Comparison of ENCODE assay signal across 17 mouse cellular contexts in genomic region chr13:102070740-102071139, GRCm38 (mm10).
DNase-seq lines count a peak whose midpoint lies in the region; ATAC-seq lines count a peak whose summit lies in the region.
"Had no signal": no experiment of that assay in that cellular context is flagged by ENCODE, and none has a peak within 500 bp of the region (broad histone marks: within the 10 kb centered on the region; RNA-seq: fewer than 3 reads in every experiment).

No protein-coding gene starts in this region.

- peaks cover 4% of the 10 kb centered on the region for H3K4me1 ChIP-seq in limb, embryonic 12.5 days (replicated peaks)
- peaks cover 7% of the 10 kb centered on the region for H3K4me1 ChIP-seq in limb, embryonic 10.5 days
- H3K4me1 ChIP-seq: forebrain, embryonic 15.5 days; midbrain, embryonic 12.5 days had no signal

- H3K4me3 ChIP-seq in limb, embryonic 12.5 days (replicated peaks), result no peak overlapping the region
- H3K4me3 ChIP-seq in limb, embryonic 10.5 days, result no peak overlapping the region
- H3K4me3 ChIP-seq: erythroblast, embryonic 14.5 days; forebrain, embryonic 15.5 days; liver, embryonic 15.5 days; midbrain, embryonic 12.5 days had no signal

- no peak for ATAC-seq in limb, embryonic 12.5 days (ENCODE audit: insufficient number of reproducible peaks, insufficient read depth, low FRiP score, low TSS enrichment, low read depth)
- peak; percentile 59 to 76 for ATAC-seq in hematopoietic stem cell, adult 5-6 weeks (replicated peaks in 1 of 2; ENCODE audit: insufficient read depth in 1 of 2, low FRiP score in 2 of 2, low TSS enrichment in 1 of 2, low read depth in 1 of 2, poor library complexity in 2 of 2, severe bottlenecking in 2 of 2)
- ATAC-seq: forebrain, embryonic 15.5 days had no signal

- H3K9ac ChIP-seq in limb, embryonic 12.5 days (replicated peaks), result no peak overlapping the region
- H3K9ac ChIP-seq: forebrain, embryonic 15.5 days; liver, embryonic 15.5 days; midbrain, embryonic 12.5 days had no signal

- 29% methylated on average over 3 of the region's 3 CpGs for WGBS in limb, embryonic 12.5 days
- WGBS in limb, embryonic 10.5 days, result 43% methylated on average over 3 of the region's 3 CpGs

- DNase-seq in limb, embryonic 10.5 days (ENCODE audit: low spot score), result no peak
- peak; percentile 17 for DNase-seq in adipocyte (ENCODE audit: low spot score)
- peak; percentile 19 for DNase-seq in thymus, postnatal 25 days
- no peak for DNase-seq in left cerebral cortex, postnatal 4 days
- no peak for DNase-seq in adrenal gland, postnatal 10 days
- DNase-seq: adrenal gland, postnatal 36 days; cerebellum, postnatal 36 days; heart, postnatal 36 days; layer of hippocampus, adult 9-11 months; lung, postnatal 14 days had no signal

- H3K36me3 ChIP-seq in limb, embryonic 12.5 days, result no peaks in the 10 kb centered on the region
- no peaks in the 10 kb centered on the region for H3K36me3 ChIP-seq in limb, embryonic 10.5 days
- H3K36me3 ChIP-seq: forebrain, embryonic 15.5 days; liver, embryonic 15.5 days; midbrain, embryonic 12.5 days had no signal

- H3K27me3 ChIP-seq in limb, embryonic 12.5 days, result no peaks in the 10 kb centered on the region
- no peaks in the 10 kb centered on the region for H3K27me3 ChIP-seq in limb, embryonic 10.5 days (ENCODE audit: low read depth, poor library complexity, severe bottlenecking)
- H3K27me3 ChIP-seq: forebrain, embryonic 15.5 days; liver, embryonic 15.5 days; midbrain, embryonic 12.5 days had no signal

- intact Hi-C loops in left cerebral cortex, postnatal 4 days (cut with DNase I), result no loop called here

- no peak overlapping the region for H3K4me2 ChIP-seq in limb, embryonic 12.5 days
- H3K4me2 ChIP-seq: forebrain, embryonic 15.5 days; liver, embryonic 15.5 days; midbrain, embryonic 12.5 days had no signal

- H3K27ac ChIP-seq in limb, embryonic 12.5 days, result 0 out of 2 replicates have a peak overlapping the region, but pooled peaks have one; percentile 13
- no peak overlapping the region for H3K27ac ChIP-seq in limb, embryonic 10.5 days
- H3K27ac ChIP-seq: forebrain, embryonic 15.5 days; kidney, postnatal 0 days; liver, embryonic 15.5 days; midbrain, embryonic 12.5 days had no signal

- H3K9me3 ChIP-seq in limb, embryonic 12.5 days, result no peaks in the 10 kb centered on the region
- H3K9me3 ChIP-seq in limb, embryonic 10.5 days (replicated peaks), result no peaks in the 10 kb centered on the region
- H3K9me3 ChIP-seq: forebrain, embryonic 15.5 days; liver, embryonic 15.5 days; midbrain, embryonic 12.5 days had no signal

Comparison
In these comparisons a context has a peak if more than half of its experiments do, and no peak if none do; other contexts are left out.
1. DNase-seq: peak in adipocyte (single experiment) and thymus, postnatal 25 days (single experiment); none in limb, embryonic 10.5 days (single experiment), left cerebral cortex, postnatal 4 days (single experiment) and adrenal gland, postnatal 10 days (single experiment).